Mouse (Mus musculus) kidney, adult 8-10 months (tissue): Measurements from ENCODE around the gene Fgfr2.

Experiments
- DNase-seq, 2 experiments: peaks; one replicate each; pipeline ENCODE4 v3.0.0; 2022

The Fgfr2 gene

GRCm38 (mm10) chr7:131333564-131333963 lies 1789.6 kb downstream of the Fgfr2 start, which contains the start of gene Fam24a:
Gene Fam24a, plus strand, starts transcription at chr7:131333864.
- no peak for DNase-seq

GRCm38 (mm10) chr7:131331688-131332087 lies 1791.5 kb downstream of the Fgfr2 start:
- DNase-seq: no peak

GRCm38 (mm10) chr7:131329416-131329815 lies 1793.7 kb downstream of the Fgfr2 start, which contains the start of gene Fam24b:
Gene Fam24b, minus strand, starts transcription at chr7:131329516.
- DNase-seq: no peak

GRCm38 (mm10) chr7:131327054-131327453 lies 1796.1 kb downstream of the Fgfr2 start:
- no peak for DNase-seq

GRCm38 (mm10) chr7:131322192-131322591 lies 1801.0 kb downstream of the Fgfr2 start, which contains the start of gene Cuzd1:
Gene Cuzd1, minus strand, starts transcription at chr7:131322292.
- DNase-seq: no peak

GRCm38 (mm10) chr7:131318340-131318739 lies 1804.8 kb downstream of the Fgfr2 start:
- DNase-seq: no peak

GRCm38 (mm10) chr7:131317587-131317986 lies 1805.6 kb downstream of the Fgfr2 start:
- DNase-seq: no peak

GRCm38 (mm10) chr7:131314493-131314892 lies 1808.7 kb downstream of the Fgfr2 start:
- no peak for DNase-seq

- no peak for DNase-seq
Measured at GRCm38 (mm10) chr7:131306733-131307132, 1816.4 kb downstream of the Fgfr2 start.

GRCm38 (mm10) chr7:131303340-131303739 lies 1819.8 kb downstream of the Fgfr2 start:
- DNase-seq: no peak

- DNase-seq: no peak
Measured at GRCm38 (mm10) chr7:131297151-131297550, 1826.0 kb downstream of the Fgfr2 start.

- no peak for DNase-seq
Measured at GRCm38 (mm10) chr7:131265851-131266250, 1857.3 kb downstream of the Fgfr2 start.

GRCm38 (mm10) chr7:131264251-131264650 lies 1858.9 kb downstream of the Fgfr2 start:
- no peak for DNase-seq

- no peak for DNase-seq
Measured at GRCm38 (mm10) chr7:131260946-131261345, 1862.2 kb downstream of the Fgfr2 start.

GRCm38 (mm10) chr7:131257309-131257708 lies 1865.8 kb downstream of the Fgfr2 start:
- DNase-seq: no peak

- no peak for DNase-seq
Measured at GRCm38 (mm10) chr7:131256841-131257240, 1866.3 kb downstream of the Fgfr2 start.

- no peak for DNase-seq
Measured at GRCm38 (mm10) chr7:131244993-131245392, 1878.2 kb downstream of the Fgfr2 start.

GRCm38 (mm10) chr7:131236091-131236490 lies 1887.1 kb downstream of the Fgfr2 start:
- DNase-seq: no peak

- DNase-seq: no peak
Measured at GRCm38 (mm10) chr7:131223086-131223485, 1900.1 kb downstream of the Fgfr2 start.

GRCm38 (mm10) chr7:131187996-131188395 lies 1935.2 kb downstream of the Fgfr2 start:
- no peak for DNase-seq

- no peak for DNase-seq
Measured at GRCm38 (mm10) chr7:131187047-131187446, 1936.1 kb downstream of the Fgfr2 start.

- no peak for DNase-seq
Measured at GRCm38 (mm10) chr7:131184339-131184738, 1938.8 kb downstream of the Fgfr2 start.

- DNase-seq: peak in 1 of 2 experiments; percentile 20
Measured at GRCm38 (mm10) chr7:131182685-131183084, 1940.5 kb downstream of the Fgfr2 start.

- DNase-seq: no peak
Measured at GRCm38 (mm10) chr7:131174121-131174520, 1949.0 kb downstream of the Fgfr2 start, which contains the start of gene 5430419D17Rik. Gene 5430419D17Rik, plus strand, starts transcription at chr7:131174402.

- no peak for DNase-seq
Measured at GRCm38 (mm10) chr7:131169099-131169498, 1954.1 kb downstream of the Fgfr2 start.
